Mouse (Mus musculus): ENCODE measurements at regions not wholly inside any gene's neighbourhood (a gene's known extent, or its start where the extent isn't known, plus 50 kb on each side); places are given as distances from the start of the nearest gene placed in this dataset.
"Not testable (repeated sequence)": the region's sequence is repeated elsewhere in the genome, so short reads cannot be mapped to it uniquely, and the experiment has no call there.

GRCm38 (mm10) chr13:25722595-25723525 lies 452.6 kb upstream of the Nrsn1 start:
- no peak for DNase-seq

GRCm38 (mm10) chr13:25700965-25701364 lies 430.7 kb upstream of the Nrsn1 start:
- DNase-seq: no peak

- no peak for DNase-seq
Measured at GRCm38 (mm10) chr13:25695956-25696355, 425.7 kb upstream of the Nrsn1 start.

GRCm38 (mm10) chr13:25695017-25695604 lies 424.8 kb upstream of the Nrsn1 start:
- DNase-seq: peak; percentile 10 to 33

GRCm38 (mm10) chr13:25678221-25678735 lies 408.0 kb upstream of the Nrsn1 start:
- no peak for DNase-seq

GRCm38 (mm10) chr13:25675208-25675607 lies 404.9 kb upstream of the Nrsn1 start:
- DNase-seq: no peak

- DNase-seq: peak; percentile 25 to 28
Measured at GRCm38 (mm10) chr13:25666022-25666421, 395.7 kb upstream of the Nrsn1 start.

- no peak for DNase-seq
Measured at GRCm38 (mm10) chr13:25664963-25665606, 394.8 kb upstream of the Nrsn1 start.

GRCm38 (mm10) chr13:25648430-25648786 lies 378.1 kb upstream of the Nrsn1 start:
- no peak for DNase-seq

- no peak for DNase-seq
Measured at GRCm38 (mm10) chr13:25647711-25648429, 377.6 kb upstream of the Nrsn1 start.

- no peak for DNase-seq
Measured at GRCm38 (mm10) chr13:25639522-25640291, 369.4 kb upstream of the Nrsn1 start.

GRCm38 (mm10) chr13:25629466-25629865 lies 359.2 kb upstream of the Nrsn1 start:
- no peak for DNase-seq

- DNase-seq: no peak
Measured at GRCm38 (mm10) chr13:25617578-25617977, 347.3 kb upstream of the Nrsn1 start.

- no peak for DNase-seq
Measured at GRCm38 (mm10) chr13:25611986-25612385, 341.7 kb upstream of the Nrsn1 start.

- DNase-seq: no peak
Measured at GRCm38 (mm10) chr13:25609641-25610040, 339.3 kb upstream of the Nrsn1 start.

- no peak for DNase-seq
Measured at GRCm38 (mm10) chr13:25609241-25609640, 338.9 kb upstream of the Nrsn1 start.

- DNase-seq: not testable (repeated sequence)
Measured at GRCm38 (mm10) chr13:25601351-25601750, 331.0 kb upstream of the Nrsn1 start.

GRCm38 (mm10) chr13:25594629-25595028 lies 324.3 kb upstream of the Nrsn1 start:
- DNase-seq: no peak

GRCm38 (mm10) chr13:25570641-25571040 lies 300.3 kb upstream of the Nrsn1 start:
- no peak for DNase-seq

- peak; percentile 12 to 13 for DNase-seq
Measured at GRCm38 (mm10) chr13:25562746-25563145, 292.4 kb upstream of the Nrsn1 start.

- no peak for DNase-seq
Measured at GRCm38 (mm10) chr13:25560339-25560738, 290.0 kb upstream of the Nrsn1 start.

GRCm38 (mm10) chr13:25554962-25555361 lies 284.7 kb upstream of the Nrsn1 start:
- no peak for DNase-seq
